Mouse (Mus musculus): ENCODE measurements around the gene Atxn7l1. TPM values are rescaled to one million over a fixed set of nuclear protein-coding genes. Genes with fewer than 3 reads are reported as not detected.

Atxn7l1 gene
- total RNA-seq, 1 experiment: 3.9 TPM

- H3K4me3 ChIP-seq (ENCODE audit: insufficient read depth in 1 of 2, low read depth in 1 of 2, low read length in 2 of 2, poor library complexity in 1 of 2, severe bottlenecking in 1 of 2): no peak overlapping the region
- no peak overlapping the region for H3K27ac ChIP-seq (ENCODE audit: insufficient read depth, low read depth, low read length, poor library complexity, severe bottlenecking)
- peaks cover 0 to 4% of the 10 kb centered on the region in 2 experiments; a peak in 3 of 4 replicates for H3K4me1 ChIP-seq (ENCODE audit: control insufficient read depth in 2 of 2, insufficient read depth in 2 of 2, low read length in 2 of 2, poor library complexity in 1 of 2)
- TF ChIP-seq ZNF384 (IDR thresholded peaks at IDR 0.05; ENCODE audit: low read depth, low read length): no peak
- no peak for TF ChIP-seq MAFK (IDR thresholded peaks at IDR 0.05; ENCODE audit: insufficient read depth, low read depth, low read length)
- DNase-seq (ENCODE audit: low read depth, low spot score): no peak
- H3K9me3 ChIP-seq (ENCODE audit: control insufficient read depth, insufficient read depth, low read depth, low read length): no peaks in the 10 kb centered on the region
- in situ Hi-C loops (cut with MboI; ENCODE audit: low sequenced_read_pairs in 2 of 2, unreplicated experiment in 2 of 2): no loop called here
- no peak overlapping the region for H3K9ac ChIP-seq (ENCODE audit: insufficient read depth, low read depth, low read length, poor library complexity, severe bottlenecking)
- no peaks in the 10 kb centered on the region; the same call in 1 of the 2 replicates for H3K36me3 ChIP-seq (ENCODE audit: control insufficient read depth, insufficient read depth, low read length, poor library complexity, severe bottlenecking)
Measured at GRCm38 (mm10) chr12:33352671-33353070, 205.2 kb downstream of the Atxn7l1 start.

DNA sequence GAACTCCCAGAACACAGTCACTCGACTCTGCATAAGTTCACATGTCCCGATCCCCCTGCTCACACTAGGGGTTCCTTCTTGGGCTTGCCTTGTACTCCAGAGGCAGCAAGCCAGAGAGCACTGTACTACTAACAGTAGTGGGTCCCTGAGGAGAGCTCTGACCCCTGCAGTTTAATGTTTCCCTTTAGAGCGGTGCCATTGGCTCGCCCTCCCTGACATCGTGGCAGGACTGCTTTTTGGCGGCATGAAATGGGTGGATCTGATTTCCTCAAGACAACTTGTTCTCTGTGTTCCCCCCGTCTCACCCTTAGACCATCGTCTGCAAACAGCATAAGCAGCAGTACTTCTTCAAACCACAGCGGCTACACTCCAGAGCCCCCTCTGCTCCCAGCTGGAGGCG lies 210.9 kb downstream of the Atxn7l1 start:
- no peaks in the 10 kb centered on the region for H3K4me1 ChIP-seq (ENCODE audit: control insufficient read depth in 2 of 2, insufficient read depth in 2 of 2, low read length in 2 of 2, poor library complexity in 1 of 2)
- H3K36me3 ChIP-seq (ENCODE audit: control insufficient read depth, insufficient read depth, low read length, poor library complexity, severe bottlenecking): peaks cover 4% of the 10 kb centered on the region; the same call in 1 of the 2 replicates
- in situ Hi-C loops (cut with MboI; ENCODE audit: low sequenced_read_pairs in 2 of 2, unreplicated experiment in 2 of 2): no loop called here
- H3K27ac ChIP-seq (ENCODE audit: insufficient read depth, low read depth, low read length, poor library complexity, severe bottlenecking): no peak overlapping the region
- DNase-seq (ENCODE audit: low read depth, low spot score): no peak
- TF ChIP-seq ZC3H11A (IDR thresholded peaks at IDR 0.05; ENCODE audit: borderline replicate concordance, low read depth, low read length) (no peak), MAFK (IDR thresholded peaks at IDR 0.05; ENCODE audit: insufficient read depth, low read depth, low read length) (no peak), HCFC1 (IDR thresholded peaks at IDR 0.05; ENCODE audit: borderline replicate concordance, insufficient read depth, low read length) (no peak), CHD2 (IDR thresholded peaks at IDR 0.05; ENCODE audit: low read depth, low read length) (no peak), ZNF384 (IDR thresholded peaks at IDR 0.05; ENCODE audit: low read depth, low read length) (no peak)
- no peaks in the 10 kb centered on the region for H3K9me3 ChIP-seq (ENCODE audit: control insufficient read depth, insufficient read depth, low read depth, low read length)
- no peak overlapping the region for H3K9ac ChIP-seq (ENCODE audit: insufficient read depth, low read depth, low read length, poor library complexity, severe bottlenecking)
- H3K4me3 ChIP-seq (ENCODE audit: insufficient read depth in 1 of 2, low read depth in 1 of 2, low read length in 2 of 2, poor library complexity in 1 of 2, severe bottlenecking in 1 of 2): no peak overlapping the region

GRCm38 (mm10) chr12:33359209-33359608 lies 211.7 kb downstream of the Atxn7l1 start:
- Histone ChIP-seq H3K27ac (ENCODE audit: insufficient read depth, low read depth, low read length, poor library complexity, severe bottlenecking) (no peak overlapping the region), H3K9ac (ENCODE audit: insufficient read depth, low read depth, low read length, poor library complexity, severe bottlenecking) (no peak overlapping the region), H3K4me3 (ENCODE audit: insufficient read depth in 1 of 2, low read depth in 1 of 2, low read length in 2 of 2, poor library complexity in 1 of 2, severe bottlenecking in 1 of 2) (no peak overlapping the region), H3K36me3 (ENCODE audit: control insufficient read depth, insufficient read depth, low read length, poor library complexity, severe bottlenecking) (peaks cover 4% of the 10 kb centered on the region; the same call in 1 of the 2 replicates), H3K4me1 (ENCODE audit: control insufficient read depth in 2 of 2, insufficient read depth in 2 of 2, low read length in 2 of 2, poor library complexity in 1 of 2) (no peaks in the 10 kb centered on the region), H3K9me3 (ENCODE audit: control insufficient read depth, insufficient read depth, low read depth, low read length) (no peaks in the 10 kb centered on the region)
- in situ Hi-C loops (cut with MboI; ENCODE audit: low sequenced_read_pairs in 2 of 2, unreplicated experiment in 2 of 2): no loop called here
- no peak for TF ChIP-seq ZC3H11A (IDR thresholded peaks at IDR 0.05; ENCODE audit: borderline replicate concordance, low read depth, low read length)
- DNase-seq (ENCODE audit: low read depth, low spot score): no peak

DNA sequence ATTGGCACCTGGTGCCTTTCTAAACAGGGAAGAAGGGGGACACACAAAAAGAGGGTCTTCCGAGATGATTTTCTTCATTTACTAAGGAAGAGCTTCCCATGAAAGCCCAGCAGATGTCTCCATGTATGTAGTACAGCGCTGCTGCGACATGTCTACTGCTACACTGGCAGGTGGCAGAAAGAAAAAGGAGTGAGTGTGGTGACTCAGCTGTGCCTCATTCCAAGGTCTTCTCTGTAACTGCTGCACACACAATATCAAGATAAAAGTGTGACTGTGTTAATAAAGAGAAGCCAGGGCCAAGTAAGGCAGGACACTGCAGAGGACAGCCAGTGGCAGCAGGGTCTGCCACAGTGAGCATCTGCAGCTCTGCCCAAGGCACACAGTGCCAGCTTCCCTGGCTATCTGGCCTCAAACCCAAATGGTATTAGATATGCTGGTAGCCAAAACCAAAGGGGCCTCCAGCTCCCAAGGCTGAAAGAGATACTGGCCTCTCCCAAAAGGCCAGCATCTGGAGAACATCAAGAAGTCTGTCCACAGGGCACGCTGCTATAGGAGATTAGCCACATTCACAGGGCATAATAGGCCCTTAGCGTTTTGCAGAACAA lies 212.5 kb downstream of the Atxn7l1 start:
- Histone ChIP-seq H3K36me3 (ENCODE audit: control insufficient read depth, insufficient read depth, low read length, poor library complexity, severe bottlenecking) (peaks cover 4% of the 10 kb centered on the region; the same call in 1 of the 2 replicates), H3K9me3 (ENCODE audit: control insufficient read depth, insufficient read depth, low read depth, low read length) (no peaks in the 10 kb centered on the region), H3K4me1 (ENCODE audit: control insufficient read depth in 2 of 2, insufficient read depth in 2 of 2, low read length in 2 of 2, poor library complexity in 1 of 2) (no peaks in the 10 kb centered on the region), H3K27ac (ENCODE audit: insufficient read depth, low read depth, low read length, poor library complexity, severe bottlenecking) (no peak overlapping the region), H3K4me3 (ENCODE audit: insufficient read depth in 1 of 2, low read depth in 1 of 2, low read length in 2 of 2, poor library complexity in 1 of 2, severe bottlenecking in 1 of 2) (no peak overlapping the region), H3K9ac (ENCODE audit: insufficient read depth, low read depth, low read length, poor library complexity, severe bottlenecking) (no peak overlapping the region)
- in situ Hi-C loops (cut with MboI; ENCODE audit: low sequenced_read_pairs in 2 of 2, unreplicated experiment in 2 of 2): no loop called here
- DNase-seq (ENCODE audit: low read depth, low spot score): no peak
- TF ChIP-seq ZC3H11A (IDR thresholded peaks at IDR 0.05; ENCODE audit: borderline replicate concordance, low read depth, low read length): no peak
- TF ChIP-seq ZNF384 (IDR thresholded peaks at IDR 0.05; ENCODE audit: low read depth, low read length): no peak
- TF ChIP-seq HCFC1 (IDR thresholded peaks at IDR 0.05; ENCODE audit: borderline replicate concordance, insufficient read depth, low read length): no peak
- no peak for TF ChIP-seq CHD2 (IDR thresholded peaks at IDR 0.05; ENCODE audit: low read depth, low read length)
- no peak for TF ChIP-seq MAFK (IDR thresholded peaks at IDR 0.05; ENCODE audit: insufficient read depth, low read depth, low read length)

- no peak for TF ChIP-seq CHD2 (IDR thresholded peaks at IDR 0.05; ENCODE audit: low read depth, low read length)
- no peak for TF ChIP-seq HCFC1 (IDR thresholded peaks at IDR 0.05; ENCODE audit: borderline replicate concordance, insufficient read depth, low read length)
- H3K27ac ChIP-seq (ENCODE audit: insufficient read depth, low read depth, low read length, poor library complexity, severe bottlenecking): no peak overlapping the region
- no peaks in the 10 kb centered on the region for H3K9me3 ChIP-seq (ENCODE audit: control insufficient read depth, insufficient read depth, low read depth, low read length)
- peaks cover 4% of the 10 kb centered on the region; the same call in 1 of the 2 replicates for H3K36me3 ChIP-seq (ENCODE audit: control insufficient read depth, insufficient read depth, low read length, poor library complexity, severe bottlenecking)
- no peak overlapping the region for H3K9ac ChIP-seq (ENCODE audit: insufficient read depth, low read depth, low read length, poor library complexity, severe bottlenecking)
- no peaks in the 10 kb centered on the region for H3K4me1 ChIP-seq (ENCODE audit: control insufficient read depth in 2 of 2, insufficient read depth in 2 of 2, low read length in 2 of 2, poor library complexity in 1 of 2)
- in situ Hi-C loops (cut with MboI; ENCODE audit: low sequenced_read_pairs in 2 of 2, unreplicated experiment in 2 of 2): no loop called here
- H3K4me3 ChIP-seq (ENCODE audit: insufficient read depth in 1 of 2, low read depth in 1 of 2, low read length in 2 of 2, poor library complexity in 1 of 2, severe bottlenecking in 1 of 2): no peak overlapping the region
- no peak for DNase-seq (ENCODE audit: low read depth, low spot score)
Measured at GRCm38 (mm10) chr12:33360729-33361128, 213.2 kb downstream of the Atxn7l1 start.
